Mouse (Mus musculus): ENCODE measurements around the gene Rnf144b. TPM values are rescaled to one million over a fixed set of nuclear protein-coding genes. Genes with fewer than 3 reads are reported as not detected.

Rnf144b gene
- polyA plus RNA-seq, 1 experiment, result 0.17 TPM

- peaks cover 30% of the 10 kb centered on the region for H3K36me3 ChIP-seq (ENCODE audit: control insufficient read depth, insufficient read depth)
- TF ChIP-seq USF1 (IDR thresholded peaks at IDR 0.05; ENCODE audit: low read depth), result no peak
- TF ChIP-seq CEBPB (IDR thresholded peaks at IDR 0.05; ENCODE audit: insufficient read depth, poor library complexity, severe bottlenecking), result no peak
- TF ChIP-seq REST (IDR thresholded peaks at IDR 0.05; ENCODE audit: insufficient read depth, insufficient read length), result no peak
- TF ChIP-seq POLR2A (IDR thresholded peaks at IDR 0.05; ENCODE audit: insufficient read length, low read depth), result no peak
- TF ChIP-seq TCF3 (IDR thresholded peaks at IDR 0.05; ENCODE audit: insufficient read length, low read depth), result no peak
- TF ChIP-seq MYOD1 (IDR thresholded peaks at IDR 0.05; ENCODE audit: control insufficient read depth in 1 of 3, insufficient read length in 2 of 3, low read depth in 2 of 3), result no peak
- TF ChIP-seq SRF (IDR thresholded peaks at IDR 0.05; ENCODE audit: control insufficient read depth, insufficient read length, low read depth), result no peak
- no peaks in the 10 kb centered on the region for H3K27me3 ChIP-seq (ENCODE audit: control insufficient read depth, insufficient read depth, insufficient read length)
- H3K79me2 ChIP-seq (ENCODE audit: control insufficient read depth, insufficient read depth), result peaks cover 68% of the 10 kb centered on the region
- H3K4me2 ChIP-seq (ENCODE audit: low read depth), result no peak overlapping the region
- H3ac ChIP-seq (ENCODE audit: control insufficient read depth, insufficient read length), result no peak overlapping the region
- no peak overlapping the region for H3K4me3 ChIP-seq
Measured at GRCm38 (mm10) chr13:47100587-47100986, 21.9 kb upstream of the Rnf144b start.

DNA sequence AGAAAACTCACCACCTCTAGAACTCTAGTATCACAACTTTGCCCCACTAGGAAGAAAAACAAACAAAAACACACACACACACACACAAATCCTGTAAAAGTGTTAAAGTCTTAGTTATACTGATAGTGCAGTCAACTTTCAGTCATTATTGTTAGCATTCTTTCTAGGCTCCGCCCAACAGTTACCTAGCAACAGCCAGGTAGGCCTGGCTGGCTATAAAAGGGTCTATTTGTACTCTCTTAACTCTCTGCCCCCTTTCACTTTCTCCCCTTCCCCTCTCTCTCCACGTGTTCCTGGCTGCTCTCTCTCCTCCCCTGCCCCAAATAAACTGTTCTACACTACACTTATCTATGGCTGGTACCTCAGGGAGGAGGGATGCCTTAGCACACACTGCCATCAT, 18.3 kb upstream of the Rnf144b start:
- TF ChIP-seq E2F4 (IDR thresholded peaks at IDR 0.05; ENCODE audit: insufficient read depth) (no peak), CEBPB (IDR thresholded peaks at IDR 0.05; ENCODE audit: insufficient read depth, poor library complexity, severe bottlenecking) (no peak), MAX (IDR thresholded peaks at IDR 0.05; ENCODE audit: low read depth) (no peak), MYOG (IDR thresholded peaks at IDR 0.05; ENCODE audit: control insufficient read depth in 1 of 3, insufficient read depth in 1 of 3, insufficient read length in 2 of 3, low read depth in 2 of 3) (no peak), MYOD1 (IDR thresholded peaks at IDR 0.05; ENCODE audit: control insufficient read depth in 1 of 3, insufficient read length in 2 of 3, low read depth in 2 of 3) (no peak), POLR2A (IDR thresholded peaks at IDR 0.05; ENCODE audit: insufficient read length, low read depth) (no peak), REST (IDR thresholded peaks at IDR 0.05; ENCODE audit: insufficient read depth, insufficient read length) (no peak), POLR2AphosphoS2 (IDR thresholded peaks at IDR 0.05; ENCODE audit: insufficient read length, low read depth) (no peak), SRF (IDR thresholded peaks at IDR 0.05; ENCODE audit: control insufficient read depth, insufficient read length, low read depth) (no peak), TCF12 (IDR thresholded peaks at IDR 0.05; ENCODE audit: insufficient read depth, poor library complexity, severe bottlenecking) (no peak), USF1 (IDR thresholded peaks at IDR 0.05; ENCODE audit: low read depth) (no peak), TCF3 (IDR thresholded peaks at IDR 0.05; ENCODE audit: insufficient read length, low read depth) (no peak)
- Histone ChIP-seq H3K4me3 (peak overlapping the region; percentile 57), H3ac (ENCODE audit: control insufficient read depth, insufficient read length) (no peak overlapping the region)

GRCm38 (mm10) chr13:47104856-47105541, 17.5 kb upstream of the Rnf144b start:
- no peak for TF ChIP-seq CEBPB (IDR thresholded peaks at IDR 0.05; ENCODE audit: insufficient read depth, poor library complexity, severe bottlenecking)
- H3K79me2 ChIP-seq (ENCODE audit: control insufficient read depth, insufficient read depth), result peaks cover 53% of the 10 kb centered on the region

More for the DNA sequence above, 18.3 kb upstream of the Rnf144b start:
- Histone ChIP-seq H3K36me3 (ENCODE audit: control insufficient read depth, insufficient read depth) (peaks cover 17% of the 10 kb centered on the region), H3K79me2 (ENCODE audit: control insufficient read depth, insufficient read depth) (peaks cover 55% of the 10 kb centered on the region), H3K4me2 (ENCODE audit: low read depth) (peak overlapping the region; percentile 60), H3K27me3 (ENCODE audit: control insufficient read depth, insufficient read depth, insufficient read length) (no peaks in the 10 kb centered on the region)

DNA sequence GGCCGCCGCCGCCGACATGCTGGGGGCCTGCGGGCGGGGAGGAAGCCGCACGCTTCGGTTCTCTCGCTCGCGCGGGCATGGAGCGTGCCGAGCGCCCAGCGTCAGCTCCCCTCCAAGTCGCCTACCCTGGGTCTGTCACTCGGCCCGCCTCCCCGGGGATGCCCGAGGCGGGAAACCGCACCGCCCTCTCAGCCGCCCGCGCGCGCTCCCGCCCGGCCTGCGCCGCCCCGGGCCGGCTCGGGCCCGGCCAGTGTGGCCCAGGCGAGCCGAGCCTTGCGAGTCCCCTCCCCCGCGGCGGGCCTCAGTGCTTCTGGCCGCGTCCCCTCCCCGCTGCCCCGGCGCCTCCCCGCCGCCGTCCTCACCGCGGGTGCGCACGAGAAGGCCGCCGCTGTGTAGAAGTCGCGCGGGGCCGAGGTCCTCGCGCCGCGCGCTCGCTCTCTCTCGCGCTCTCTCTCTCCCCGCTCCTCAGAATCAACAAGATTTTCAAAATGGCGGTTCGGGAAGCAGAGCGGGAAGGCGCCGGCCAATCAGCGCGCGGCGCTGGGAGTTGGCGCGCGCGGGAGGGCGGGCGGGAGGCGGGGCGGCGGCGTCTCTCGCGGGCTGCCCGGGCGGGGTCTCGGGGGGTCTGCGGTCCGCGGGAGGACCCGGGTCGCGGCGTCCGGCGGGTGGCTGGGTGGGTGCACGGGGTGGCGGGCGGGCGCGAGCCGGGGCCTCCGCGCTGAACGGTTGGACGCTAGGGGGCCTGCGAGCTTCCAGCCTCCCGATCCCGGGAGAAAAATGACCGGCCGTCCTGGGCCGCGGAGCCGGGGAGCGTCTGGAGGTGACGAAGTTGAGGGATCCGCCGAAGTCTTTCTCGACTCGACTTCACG, 16.5 kb upstream of the Rnf144b start, which contains the start of gene Dek:
Gene Dek, minus strand, starts transcription at position 491 of the 869 bp plus-strand sequence.
- H3K36me3 ChIP-seq (ENCODE audit: control insufficient read depth, insufficient read depth), result peaks cover 5% of the 10 kb centered on the region
- H3K4me2 ChIP-seq (ENCODE audit: low read depth), result peak within 1 kb of the TSS; percentile 95
- TF ChIP-seq MYOG (IDR thresholded peaks at IDR 0.05; ENCODE audit: control insufficient read depth in 1 of 3, insufficient read depth in 1 of 3, insufficient read length in 2 of 3, low read depth in 2 of 3), result no peak
- TF ChIP-seq MAX (IDR thresholded peaks at IDR 0.05; ENCODE audit: low read depth), result no peak
- TF ChIP-seq MYOD1 (IDR thresholded peaks at IDR 0.05; ENCODE audit: control insufficient read depth in 1 of 3, insufficient read length in 2 of 3, low read depth in 2 of 3), result no peak
- TF ChIP-seq POLR2A (IDR thresholded peaks at IDR 0.05; ENCODE audit: insufficient read length, low read depth), result peak; percentile 34
- no peak for TF ChIP-seq SRF (IDR thresholded peaks at IDR 0.05; ENCODE audit: control insufficient read depth, insufficient read length, low read depth)
- no peak for TF ChIP-seq USF1 (IDR thresholded peaks at IDR 0.05; ENCODE audit: low read depth)
- TF ChIP-seq TCF3 (IDR thresholded peaks at IDR 0.05; ENCODE audit: insufficient read length, low read depth), result no peak
- no peak for TF ChIP-seq POLR2AphosphoS2 (IDR thresholded peaks at IDR 0.05; ENCODE audit: insufficient read length, low read depth)
- no peak for TF ChIP-seq CEBPB (IDR thresholded peaks at IDR 0.05; ENCODE audit: insufficient read depth, poor library complexity, severe bottlenecking)
- TF ChIP-seq E2F4 (IDR thresholded peaks at IDR 0.05; ENCODE audit: insufficient read depth), result peak; percentile 87
- H3K27me3 ChIP-seq (ENCODE audit: control insufficient read depth, insufficient read depth, insufficient read length), result no peaks in the 10 kb centered on the region
- H3K79me2 ChIP-seq (ENCODE audit: control insufficient read depth, insufficient read depth), result peaks cover 46% of the 10 kb centered on the region
- peak within 1 kb of the TSS; percentile 74 for H3ac ChIP-seq (ENCODE audit: control insufficient read depth, insufficient read length)
- H3K4me3 ChIP-seq, result peak within 1 kb of the TSS; percentile 57

More at GRCm38 (mm10) chr13:47104856-47105541, 17.5 kb upstream of the Rnf144b start:
- H3K36me3 ChIP-seq (ENCODE audit: control insufficient read depth, insufficient read depth), result peaks cover 8% of the 10 kb centered on the region
- peak overlapping the region; percentile 60 for H3K4me2 ChIP-seq (ENCODE audit: low read depth)
- H3K4me3 ChIP-seq, result peak overlapping the region; percentile 57
- peak overlapping the region; percentile 74 for H3ac ChIP-seq (ENCODE audit: control insufficient read depth, insufficient read length)
- H3K27me3 ChIP-seq (ENCODE audit: control insufficient read depth, insufficient read depth, insufficient read length), result no peaks in the 10 kb centered on the region
